Mouse (Mus musculus) macrophage (primary cell): ENCODE measurements at regions not wholly inside any gene's neighbourhood (a gene's known extent, or its start where the extent isn't known, plus 50 kb on each side); places are given as distances from the start of the nearest gene placed in this dataset.

Experiments used
- H3K27ac ChIP-seq: fragments of 350-480 bp; formaldehyde crosslinking; 2 replicates; pipeline ENCODE4 v1.9.0; 2021
- H3K36me3 ChIP-seq: fragments of 350-480 bp; formaldehyde crosslinking; 2 replicates; pipeline ENCODE4 v1.9.0; 2021; ENCODE audit errors: inconsistent target
- H3K4me3 ChIP-seq: fragments of 350-480 bp; formaldehyde crosslinking; 2 replicates; pipeline ENCODE4 v1.9.0; 2021; ENCODE audit errors: inconsistent target
- H3K79me2 ChIP-seq: fragments of 350-480 bp; formaldehyde crosslinking; 2 replicates; pipeline ENCODE4 v1.9.0; 2021; ENCODE audit errors: inconsistent target
- WGBS: methylation state at CpG from one replicate; pipeline ENCODE4 v1.1.7; 2026; ENCODE audit warnings: inconsistent platforms; ENCODE audit not compliant: missing documents; 5-methylcytosine and 5-hydroxymethylcytosine counted together

DNA sequence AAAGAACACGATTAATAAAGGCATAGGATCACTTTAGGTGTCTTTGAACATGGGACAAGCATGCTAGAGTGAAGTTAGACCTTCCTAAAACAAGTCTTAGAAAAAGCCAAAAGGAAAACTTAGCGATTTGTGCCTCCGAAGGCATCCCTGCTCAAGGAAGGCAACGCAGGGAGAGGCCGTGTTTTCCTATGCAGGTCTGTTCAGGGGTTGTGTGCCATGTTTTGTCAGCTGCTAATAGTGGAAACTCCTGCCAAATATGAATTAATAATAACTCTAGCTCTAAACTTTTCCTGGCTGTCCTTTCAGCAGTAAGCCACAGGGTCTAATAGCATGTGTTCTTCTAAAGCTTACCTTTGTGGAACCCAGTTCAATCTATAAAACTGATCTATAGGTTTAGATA, 168.4 kb upstream of the Ccdc122 start:
- WGBS = 87% methylated on average over 5 of the region's 5 CpGs
- no peak overlapping the region for H3K27ac ChIP-seq
- H3K36me3 ChIP-seq = no peaks in the 10 kb centered on the region
- no peak overlapping the region for H3K4me3 ChIP-seq
- no peaks in the 10 kb centered on the region for H3K79me2 ChIP-seq

DNA sequence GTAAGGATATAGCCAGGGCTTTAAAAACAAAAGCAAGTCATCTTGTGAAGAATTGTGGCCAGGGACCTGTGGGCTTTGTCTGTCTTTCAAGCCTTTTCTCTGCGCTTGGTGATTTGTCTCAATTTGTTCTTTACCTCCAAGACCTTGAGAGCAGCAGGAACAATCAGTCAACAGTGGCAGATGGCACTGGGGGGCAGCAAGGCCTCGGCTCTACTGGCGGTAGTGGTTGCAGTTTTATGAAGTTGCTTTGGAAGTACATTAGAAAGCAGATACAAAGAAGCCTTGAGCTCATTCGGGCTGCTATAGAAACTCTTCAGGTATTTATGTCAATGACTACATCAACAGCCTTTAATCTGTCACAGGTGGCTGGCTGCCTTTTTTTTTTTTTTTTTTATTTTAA, 171.9 kb upstream of the Ccdc122 start:
- H3K4me3 ChIP-seq = no peak overlapping the region
- H3K79me2 ChIP-seq = no peaks in the 10 kb centered on the region
- H3K36me3 ChIP-seq = no peaks in the 10 kb centered on the region
- no peak overlapping the region for H3K27ac ChIP-seq
- WGBS = 96% methylated on average over 3 of the region's 4 CpGs

DNA sequence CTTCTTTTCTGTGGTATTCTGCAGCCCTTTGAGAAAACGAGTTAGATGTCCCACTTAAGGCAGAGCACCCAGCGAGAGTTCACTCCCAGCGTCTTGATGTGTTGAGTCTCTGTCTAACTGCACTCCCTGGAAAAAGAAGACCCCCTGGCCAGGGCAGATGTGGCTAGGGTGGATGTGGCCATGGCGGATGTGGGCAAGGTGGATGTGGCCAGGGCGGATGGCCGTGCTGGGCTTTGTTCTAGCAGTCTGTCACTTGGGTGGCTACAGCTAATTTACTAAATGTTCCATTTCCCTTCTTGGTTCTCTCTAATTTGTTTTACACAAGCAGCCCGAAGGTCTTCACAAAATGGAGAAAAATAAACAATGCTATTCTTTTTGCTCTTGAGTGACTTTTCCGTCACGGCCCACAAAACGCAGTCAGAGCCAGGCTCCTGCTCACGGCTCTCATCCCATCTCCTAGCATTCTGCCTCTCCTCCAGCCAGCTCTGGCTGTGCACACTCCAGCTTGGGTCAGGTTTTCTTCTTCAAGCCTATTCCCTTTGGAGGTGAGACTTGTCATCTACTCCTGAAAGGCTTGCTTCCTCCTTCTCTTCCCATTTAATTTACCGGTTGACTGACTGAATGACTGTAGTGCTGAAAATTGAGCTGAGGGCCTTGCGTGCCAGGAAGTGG, 173.4 kb upstream of the Ccdc122 start:
- Histone ChIP-seq H3K27ac (no peak overlapping the region), H3K4me3 (no peak overlapping the region), H3K36me3 (no peaks in the 10 kb centered on the region), H3K79me2 (no peaks in the 10 kb centered on the region)
- WGBS = 80% methylated on average over 13 of the region's 13 CpGs

DNA sequence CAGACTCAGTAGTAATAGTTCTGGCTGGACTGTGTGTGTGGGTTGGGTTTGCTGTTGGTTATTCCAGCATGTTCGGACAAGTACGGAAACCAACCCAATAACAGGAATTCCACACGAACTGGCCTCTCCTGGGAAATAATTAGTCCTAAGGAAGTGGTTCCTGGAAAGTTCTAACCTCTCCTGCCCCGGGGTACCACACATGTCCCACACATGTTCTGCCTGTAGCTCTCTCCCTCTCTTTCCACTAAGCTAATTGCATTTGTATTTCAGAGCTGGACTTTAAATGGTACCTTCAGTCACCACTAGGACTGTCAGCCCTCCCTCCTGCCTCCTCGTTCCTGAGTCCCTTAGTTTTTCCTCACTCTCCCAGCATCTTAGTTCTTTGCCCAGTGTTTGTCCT, 178.2 kb upstream of the Ccdc122 start:
- Histone ChIP-seq H3K4me3 (no peak overlapping the region), H3K27ac (no peak overlapping the region), H3K36me3 (no peaks in the 10 kb centered on the region), H3K79me2 (no peaks in the 10 kb centered on the region)
- WGBS = 91% methylated on average over 5 of the region's 5 CpGs

DNA sequence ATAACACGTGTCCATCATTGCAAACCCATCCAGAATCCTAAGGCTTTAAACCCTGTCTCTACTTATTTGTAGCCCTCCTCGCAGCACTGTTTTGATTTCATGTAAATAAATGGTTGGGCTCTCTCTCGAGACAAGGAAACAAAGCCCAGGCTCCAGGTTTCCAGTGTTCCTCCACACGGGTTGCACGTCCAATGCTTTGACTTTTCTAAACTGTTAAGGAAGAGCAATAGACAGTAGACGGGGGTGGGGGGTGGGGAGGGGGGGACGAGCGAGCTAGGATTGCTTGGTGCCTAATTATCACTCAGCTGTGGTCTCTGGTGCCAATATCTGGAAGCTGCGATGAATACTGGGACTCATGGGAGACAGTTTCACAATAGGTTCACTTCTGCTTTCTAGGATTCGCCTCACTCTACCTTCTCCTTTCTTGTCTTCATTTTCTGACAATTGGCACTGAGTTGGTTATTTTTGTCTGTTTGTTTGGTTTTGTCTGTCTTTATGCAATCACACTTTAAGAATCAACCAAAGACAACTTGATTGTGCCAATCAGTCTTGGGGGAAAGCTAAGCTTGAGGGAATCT, 179.3 kb upstream of the Ccdc122 start:
- H3K79me2 ChIP-seq = no peaks in the 10 kb centered on the region
- WGBS = 17% methylated on average over 10 of the region's 10 CpGs
- H3K36me3 ChIP-seq = no peaks in the 10 kb centered on the region
- no peak overlapping the region for H3K27ac ChIP-seq
- no peak overlapping the region for H3K4me3 ChIP-seq

DNA sequence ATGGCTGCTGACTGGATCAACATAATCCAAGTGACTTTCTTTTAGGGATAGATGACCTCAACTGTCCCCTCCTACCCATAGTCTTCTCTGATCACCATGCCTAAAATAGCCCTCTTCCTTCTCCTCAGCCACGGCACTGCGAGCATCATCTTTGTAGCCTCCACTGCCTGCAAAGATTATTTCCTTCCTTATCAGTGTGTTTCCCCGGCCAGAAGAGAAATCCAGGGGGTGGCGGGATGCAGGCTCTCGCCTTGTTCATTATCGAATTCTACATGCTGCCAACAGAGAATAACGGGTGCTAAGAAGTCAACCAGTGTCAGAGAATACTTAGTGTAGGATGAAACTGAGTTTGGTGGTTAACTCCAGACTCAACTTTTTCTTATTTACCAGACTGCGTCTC, 180.0 kb upstream of the Ccdc122 start:
- Histone ChIP-seq H3K79me2 (no peaks in the 10 kb centered on the region), H3K4me3 (no peak overlapping the region), H3K27ac (no peak overlapping the region), H3K36me3 (no peaks in the 10 kb centered on the region)
- 29% methylated on average over 8 of the region's 8 CpGs for WGBS

DNA sequence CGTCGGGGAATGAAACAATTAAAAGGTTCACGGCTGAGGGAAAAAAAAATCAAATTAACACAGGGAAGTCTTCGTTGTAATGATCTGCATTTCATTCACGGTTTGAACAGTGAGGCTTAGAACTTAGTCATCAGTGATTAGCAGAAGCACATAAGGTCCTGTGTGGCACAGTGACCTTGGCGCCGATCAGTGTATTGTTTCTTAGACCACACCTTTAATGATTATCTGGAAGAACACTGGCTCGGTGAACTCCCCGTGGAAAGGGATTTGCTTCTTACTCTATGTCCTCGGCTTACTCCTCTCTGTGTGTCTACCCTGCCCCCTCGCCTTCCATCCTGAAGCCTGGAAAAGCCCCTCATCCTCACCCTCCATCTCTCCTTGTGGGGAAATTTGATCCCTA, 181.6 kb upstream of the Ccdc122 start:
- H3K36me3 ChIP-seq = no peaks in the 10 kb centered on the region
- no peaks in the 10 kb centered on the region for H3K79me2 ChIP-seq
- WGBS = 94% methylated on average over 10 of the region's 11 CpGs
- H3K27ac ChIP-seq = no peak overlapping the region
- H3K4me3 ChIP-seq = no peak overlapping the region

DNA sequence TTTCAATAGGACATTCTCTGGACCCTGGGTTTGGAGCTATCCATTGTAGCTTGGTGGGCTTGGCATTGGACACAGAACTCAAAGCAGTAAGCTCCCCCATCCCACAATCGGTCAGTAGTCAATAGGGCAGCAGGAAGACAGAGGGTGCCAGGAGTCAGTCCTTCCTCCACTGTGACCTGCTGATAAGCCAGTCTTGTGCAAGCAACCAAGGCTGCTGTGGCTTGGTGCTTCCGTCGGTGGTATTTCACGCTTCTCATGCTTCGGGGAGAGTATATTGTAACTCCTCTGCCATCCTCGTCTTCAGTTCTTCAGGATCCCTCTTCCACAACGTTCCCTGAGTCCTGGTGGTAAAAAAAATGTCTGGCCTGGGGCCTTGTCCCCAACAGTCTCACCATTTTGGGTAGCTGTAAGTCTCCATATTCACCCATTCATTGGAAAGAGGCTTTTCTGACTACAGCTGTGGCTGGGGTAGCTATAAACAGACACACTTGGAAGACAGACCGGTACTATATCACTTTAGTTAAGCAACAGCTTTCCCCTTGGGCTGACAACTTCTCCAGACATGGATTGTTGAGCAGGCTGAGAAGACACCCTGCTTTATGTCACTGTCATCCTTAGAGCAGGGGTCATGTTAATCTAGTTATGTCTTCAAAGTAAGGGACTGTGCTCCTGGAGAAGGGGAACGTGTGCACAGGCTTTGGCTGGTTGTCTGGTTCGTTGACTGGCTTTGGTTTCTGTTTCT, 184.9 kb upstream of the Ccdc122 start:
- no peak overlapping the region for H3K27ac ChIP-seq
- H3K36me3 ChIP-seq = no peaks in the 10 kb centered on the region
- no peak overlapping the region for H3K4me3 ChIP-seq
- 13% methylated on average over 10 of the region's 10 CpGs for WGBS
- no peaks in the 10 kb centered on the region for H3K79me2 ChIP-seq

DNA sequence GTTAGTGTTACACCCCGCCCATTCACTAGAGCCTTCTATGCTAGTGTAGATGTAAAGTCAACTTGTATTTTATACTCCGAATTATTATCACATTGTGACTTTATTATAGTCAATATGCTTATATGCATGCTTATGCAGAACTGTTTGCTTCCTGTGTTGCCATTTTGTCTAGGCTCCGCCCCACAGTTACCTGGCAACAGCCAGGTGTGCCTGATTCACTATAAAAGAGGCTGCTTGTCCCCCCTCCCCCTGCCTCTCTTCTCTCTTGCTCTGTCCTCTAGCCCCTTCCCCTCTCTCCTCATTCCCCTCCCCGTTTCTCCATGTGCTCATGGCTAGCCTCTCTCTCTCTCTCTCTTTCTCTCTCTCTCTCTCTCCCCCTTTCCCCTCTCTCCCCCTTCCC, 185.9 kb upstream of the Ccdc122 start:
- Histone ChIP-seq H3K27ac (no peak overlapping the region), H3K36me3 (no peaks in the 10 kb centered on the region), H3K4me3 (no peak overlapping the region), H3K79me2 (no peaks in the 10 kb centered on the region)
- 81% methylated on average over 3 of the region's 4 CpGs for WGBS

DNA sequence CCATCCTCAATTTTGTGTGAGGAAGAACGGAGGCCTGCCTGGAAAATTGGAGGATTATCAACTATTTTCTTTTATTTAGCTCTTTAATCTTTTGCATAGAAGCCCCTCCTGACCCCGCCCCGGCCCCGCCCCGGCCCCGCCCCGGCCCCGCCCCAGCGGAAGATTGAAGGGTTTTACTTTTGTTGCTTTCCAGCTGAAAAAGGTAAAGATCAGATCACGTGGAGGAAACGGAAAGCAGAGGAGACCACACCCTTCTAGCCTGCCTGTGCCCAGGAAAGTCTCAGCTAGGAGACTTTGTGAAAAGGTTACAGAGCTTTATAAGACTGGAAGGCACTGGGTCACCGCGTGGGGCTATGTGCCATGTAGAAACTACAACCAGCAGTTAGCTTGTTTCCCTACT, 186.5 kb upstream of the Ccdc122 start:
- 65% methylated on average over 7 of the region's 13 CpGs for WGBS
- no peak overlapping the region for H3K4me3 ChIP-seq
- H3K79me2 ChIP-seq = no peaks in the 10 kb centered on the region
- no peak overlapping the region for H3K27ac ChIP-seq
- H3K36me3 ChIP-seq = no peaks in the 10 kb centered on the region

DNA sequence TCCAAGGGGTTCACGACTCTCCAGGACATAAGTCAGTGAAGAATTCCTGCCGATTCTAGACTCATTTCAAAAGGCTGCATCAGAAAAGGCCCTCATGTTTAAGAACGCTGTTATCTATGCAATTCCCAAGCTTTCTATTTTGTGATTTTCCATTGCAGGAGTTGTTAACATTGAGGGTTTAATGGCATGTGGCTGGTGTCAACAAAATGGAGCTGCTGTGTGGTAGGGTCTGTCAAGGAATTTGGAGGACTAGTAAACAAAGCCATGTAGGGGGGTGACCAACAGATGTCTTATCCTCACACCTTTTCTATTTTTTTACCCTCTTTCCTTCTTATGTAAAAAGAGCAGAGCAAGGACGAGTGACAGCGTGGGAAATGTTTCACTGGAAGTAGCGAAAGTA, 186.9 kb upstream of the Ccdc122 start:
- 97% methylated on average over 6 of the region's 6 CpGs for WGBS

DNA sequence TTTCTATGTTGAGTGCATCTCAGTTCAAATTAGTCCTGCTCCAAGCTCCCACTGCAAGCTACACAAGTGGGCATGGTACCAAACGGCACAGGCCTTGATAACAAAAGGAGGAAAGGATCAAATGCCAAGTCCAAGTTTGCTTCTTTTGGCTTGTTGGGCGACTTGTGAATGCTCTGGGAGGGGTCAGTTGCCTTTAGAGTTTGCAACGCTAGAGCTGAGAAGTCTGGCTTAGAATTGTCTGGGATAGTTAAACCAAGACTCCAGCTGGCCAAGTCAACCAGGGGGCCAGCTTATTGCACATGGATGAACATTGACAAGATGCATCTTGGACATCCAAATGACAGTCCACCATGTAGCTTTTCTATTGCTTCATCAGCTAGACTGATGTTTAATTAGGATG, 187.5 kb upstream of the Ccdc122 start:
- Histone ChIP-seq H3K27ac (no peak overlapping the region), H3K4me3 (no peak overlapping the region), H3K79me2 (no peaks in the 10 kb centered on the region), H3K36me3 (no peaks in the 10 kb centered on the region)
- WGBS = 98% methylated on average over 3 of the region's 3 CpGs

More for the DNA sequence above, 186.9 kb upstream of the Ccdc122 start:
- no peaks in the 10 kb centered on the region for H3K36me3 ChIP-seq
- no peak overlapping the region for H3K4me3 ChIP-seq
- no peak overlapping the region for H3K27ac ChIP-seq
- H3K79me2 ChIP-seq = no peaks in the 10 kb centered on the region

DNA sequence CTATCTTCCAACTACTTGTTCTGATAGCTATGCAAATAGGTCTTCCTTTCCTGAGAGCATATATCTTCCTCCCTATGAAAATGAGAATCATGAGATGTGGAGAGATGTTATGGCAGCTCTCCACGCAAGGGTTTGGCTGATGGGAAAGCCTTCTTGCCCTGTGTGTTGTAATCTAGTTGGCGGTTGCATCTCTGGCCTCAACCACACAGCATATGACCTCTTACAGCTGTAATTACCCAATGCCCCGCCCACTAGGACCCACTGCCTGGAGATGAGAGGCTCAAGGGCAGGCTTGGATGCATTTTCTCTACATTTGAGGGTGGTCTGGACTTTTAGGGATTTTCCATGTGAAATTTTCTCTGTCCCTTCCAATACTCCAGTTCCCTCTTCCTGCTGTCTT, 190.9 kb upstream of the Ccdc122 start:
- no peaks in the 10 kb centered on the region for H3K79me2 ChIP-seq
- H3K4me3 ChIP-seq = no peak overlapping the region
- no peaks in the 10 kb centered on the region for H3K36me3 ChIP-seq
- WGBS = 31% methylated on average over 3 of the region's 3 CpGs
- no peak overlapping the region for H3K27ac ChIP-seq

DNA sequence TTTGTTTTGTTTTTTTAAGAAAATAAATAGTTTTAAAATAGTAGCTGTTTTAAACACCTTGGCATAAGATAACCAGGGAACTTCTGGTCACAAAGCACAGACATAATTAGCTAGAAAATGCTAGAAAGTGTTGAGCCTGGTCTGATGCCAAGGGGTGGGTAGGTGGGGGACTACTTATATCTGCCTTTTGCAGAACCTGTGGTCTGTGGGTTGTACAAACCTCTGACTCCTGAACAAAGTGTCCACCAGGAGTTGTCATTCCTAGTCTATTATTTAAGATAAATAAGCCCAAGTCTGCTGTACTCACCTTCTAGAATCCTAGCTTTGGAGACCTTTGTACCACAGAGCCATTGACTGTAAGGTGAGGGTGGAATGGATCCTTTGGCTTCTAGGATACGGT, 191.9 kb upstream of the Ccdc122 start:
- no peaks in the 10 kb centered on the region for H3K36me3 ChIP-seq
- WGBS = 83% methylated on average over 1 of the region's 1 CpGs
- no peaks in the 10 kb centered on the region for H3K79me2 ChIP-seq
- H3K4me3 ChIP-seq = no peak overlapping the region
- H3K27ac ChIP-seq = no peak overlapping the region

DNA sequence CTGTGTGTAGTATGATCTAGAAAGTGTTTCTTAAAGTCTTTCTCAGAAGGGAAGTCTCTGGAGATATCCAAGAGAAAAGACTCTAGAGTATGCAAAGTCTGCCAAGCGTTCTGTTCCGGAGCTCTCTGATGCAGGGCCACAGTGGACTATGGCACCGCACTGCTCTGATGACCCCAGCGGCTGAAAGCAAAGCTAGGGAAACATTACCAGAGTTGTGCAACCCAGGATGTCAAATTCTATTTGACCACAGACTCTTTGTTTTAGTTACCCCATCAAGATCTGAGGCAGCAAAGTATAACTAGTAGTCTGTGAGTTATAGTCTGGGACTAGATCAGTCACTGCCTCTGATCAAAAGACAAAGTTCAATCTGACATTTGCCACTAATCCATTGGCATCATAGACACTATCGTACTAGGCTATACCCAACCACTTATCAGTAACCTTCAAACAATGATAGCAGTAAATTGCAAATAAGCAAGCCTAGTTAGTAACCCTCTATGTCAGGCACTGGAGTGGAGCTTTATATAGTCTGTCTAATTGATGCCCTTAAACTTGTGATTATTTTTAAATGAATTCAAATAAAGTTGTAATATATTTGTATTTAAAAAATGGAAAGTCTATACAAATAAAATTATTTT, 198.9 kb upstream of the Ccdc122 start:
- Histone ChIP-seq H3K79me2 (no peaks in the 10 kb centered on the region), H3K4me3 (no peak overlapping the region), H3K27ac (no peak overlapping the region), H3K36me3 (no peaks in the 10 kb centered on the region)
- WGBS = 61% methylated on average over 5 of the region's 5 CpGs
